In genomic region chr1:36471181-36472105, GRCm38 (mm10) we compare ENCODE assay signal across 8 mouse cellular contexts. TPM values are rescaled to one million over a fixed set of nuclear protein-coding genes. Genes with fewer than 3 reads are reported as not detected.
A peak's percentile ranks its signal among the peaks of the same experiment; 100 is the strongest.
DNase-seq lines count a peak whose midpoint lies in the region; ATAC-seq lines count a peak whose summit lies in the region.

Cnnm4 (plus strand) TSS chr1:36471620.

- no peaks in the 10 kb centered on the region for H3K9me3 ChIP-seq in megakaryocyte, embryonic 14.5 days

- peak; percentile 87 for ATAC-seq in inflammation-experienced regulatory T-cells, adult 6 months

- DNase-seq in adrenal gland, adult (ENCODE audit: inconsistent age in 2 of 2, low spot score in 1 of 2): peak; percentile 91 to 95
- peak; percentile 91 for DNase-seq in embryo, embryonic 10 days (ENCODE audit: low spot score)
- DNase-seq in gastrocnemius, postnatal 10 days: peak; percentile 88
- DNase-seq in left cerebral cortex, adult 9 months (ENCODE audit: low spot score in 2 of 2): peak; percentile 67 to 81
- DNase-seq in right cerebral cortex, adult 2 months (ENCODE audit: low spot score in 2 of 2): peak; percentile 77 to 80
- DNase-seq in urinary bladder, postnatal 10 days (ENCODE audit: low spot score): peak; percentile 60

- H3K4me3 ChIP-seq in megakaryocyte, embryonic 14.5 days (replicated peaks): peak within 1 kb of the TSS; percentile 100

- peaks cover 92% of the 10 kb centered on the region for H3K4me1 ChIP-seq in megakaryocyte, embryonic 14.5 days

- H3K27me3 ChIP-seq in megakaryocyte, embryonic 14.5 days (replicated peaks): peaks cover 2% of the 10 kb centered on the region

- peaks cover 42% of the 10 kb centered on the region for H3K36me3 ChIP-seq in megakaryocyte, embryonic 14.5 days (replicated peaks; ENCODE audit: low read length)

RNA-seq across cellular contexts. Expression of gene Cnnm4, which starts in this region (rescaled TPM):
- total RNA-seq in gastrocnemius, postnatal 10 days (2021): 1 to 10 TPM; 4.3 to 5.7 TPM
- polyA plus RNA-seq in inflammation-experienced regulatory T-cells, adult 6 months (2017; shearing (Covaris generic)): 10 to 100 TPM; 11.5 to 13.9 (median 12.1) TPM
- 7.7 and 8.4 TPM in 2 replicates for polyA plus RNA-seq in megakaryocyte, embryonic 14.5 days (2012; ENCODE audit: insufficient read depth, low replicate concordance)

Comparison
In these comparisons a context has a peak if more than half of its experiments do, and no peak if none do; other contexts are left out.
1. Peak in every context shown above with its lines: DNase-seq, ATAC-seq and H3K4me3 ChIP-seq.